Mouse (Mus musculus) intestine, postnatal 0 days (tissue): ENCODE measurements around the gene Ccdc137. TPM values are rescaled to one million over a fixed set of nuclear protein-coding genes. Genes with fewer than 3 reads are reported as not detected.

Experiments used
- ATAC-seq: fragments of 200-750 bp; cut with Nextera tagmentation; 2 replicates; pipeline ENCODE4 v1.8.0; 2017; ENCODE audit warnings: mild to moderate bottlenecking, moderate TSS enrichment, moderate library complexity
- H3K27ac ChIP-seq: fragments of 300-500 bp; sonication (generic); 2 replicates; pipeline ENCODE4 v1.5.1; 2014; ENCODE audit warnings: mild to moderate bottlenecking, low read depth, low read length, moderate library complexity
- H3K27me3 ChIP-seq: fragments of 300-500 bp; sonication (generic); replicated peaks from 2 replicates; pipeline ENCODE4 v1.6.1; 2014; ENCODE audit warnings: low read length, mixed read lengths; ENCODE audit not compliant: control insufficient read depth, insufficient read depth
- H3K36me3 ChIP-seq: fragments of 300-500 bp; sonication (generic); 2 replicates; pipeline ENCODE4 v1.6.1; 2014; ENCODE audit warnings: mild to moderate bottlenecking, moderate library complexity; ENCODE audit not compliant: control insufficient read depth, insufficient read depth
- H3K4me1 ChIP-seq: fragments of 300-500 bp; sonication (generic); replicated peaks from 2 replicates; pipeline ENCODE4 v1.6.1; 2014; ENCODE audit warnings: antibody characterized with exemption, low read length, mixed read lengths; ENCODE audit not compliant: control insufficient read depth, insufficient read depth
- H3K4me2 ChIP-seq: fragments of 300-500 bp; sonication (generic); replicated peaks from 2 replicates; pipeline ENCODE4 v1.6.1; 2014; ENCODE audit warnings: low read depth, mild to moderate bottlenecking, moderate library complexity
- H3K4me3 ChIP-seq: fragments of 300-500 bp; sonication (generic); 2 replicates; pipeline ENCODE4 v1.5.1; 2014; ENCODE audit warnings: low read depth, low read length
- H3K9ac ChIP-seq: fragments of 300-500 bp; sonication (generic); 2 replicates; pipeline ENCODE4 v1.6.1; 2014; ENCODE audit warnings: mild to moderate bottlenecking, low read depth, low read length
- H3K9me3 ChIP-seq: fragments of 300-500 bp; sonication (generic); 2 replicates; pipeline ENCODE4 v1.6.1; 2016; ENCODE audit warnings: mixed run types; ENCODE audit not compliant: control insufficient read depth
- CTCF ChIP-seq: sonication (generic); IDR thresholded peaks from 2 replicates; pipeline ENCODE4 v1.5.1; 2016; ENCODE audit warnings: low read depth, mild to moderate bottlenecking, control low read depth, antibody characterized with exemption, moderate library complexity
- WGBS: fragments of 180-500 bp; shearing (Covaris S2); extraction: QIAGEN DNeasy Blood & Tissue Kit; methylation state at CpG from one replicate; pipeline ENCODE4 v1.1.7; 2014; 5-methylcytosine and 5-hydroxymethylcytosine counted together
- polyA plus RNA-seq: library from polyadenylated mRNA; unstranded; fragments of >200 nt; fragmentation: Nextera tagmentation; extraction: Ambion mirVana; gene quantifications from 2 replicates; pipeline ENCODE4 v1.2.1, GENCODE M21; 2015

The Ccdc137 gene
- polyA plus RNA-seq, 1 experiment from 2014 or later = 14.1 TPM

GRCm38 (mm10) chr11:120489054-120489761 lies 31.3 kb downstream of the Ccdc137 start:
- 42% methylated on average over 4 of the region's 4 CpGs for WGBS
- peaks cover 29% of the 10 kb centered on the region for H3K36me3 ChIP-seq
- peak; percentile 84 for ATAC-seq
- no peak overlapping the region for H3K4me3 ChIP-seq
- peak overlapping the region; percentile 94 for H3K27ac ChIP-seq
- H3K9ac ChIP-seq = no peak overlapping the region
- peak; percentile 95 for TF ChIP-seq CTCF
- no peaks in the 10 kb centered on the region for H3K9me3 ChIP-seq
- no peaks in the 10 kb centered on the region for H3K27me3 ChIP-seq
- peaks cover 23% of the 10 kb centered on the region for H3K4me1 ChIP-seq
- no peak overlapping the region for H3K4me2 ChIP-seq

GRCm38 (mm10) chr11:120490291-120491046 lies 32.6 kb downstream of the Ccdc137 start:
- TF ChIP-seq CTCF = peak; percentile 34
- Histone ChIP-seq H3K4me3 (no peak overlapping the region), H3K36me3 (peaks cover 41% of the 10 kb centered on the region), H3K4me2 (peak overlapping the region; percentile 97; the same call in 1 of the 2 replicates), H3K9me3 (no peaks in the 10 kb centered on the region), H3K27me3 (no peaks in the 10 kb centered on the region), H3K9ac (no peak overlapping the region), H3K27ac (peak overlapping the region; percentile 94), H3K4me1 (peaks cover 25% of the 10 kb centered on the region)
- 39% methylated on average over 4 of the region's 4 CpGs for WGBS
- ATAC-seq = no peak

DNA sequence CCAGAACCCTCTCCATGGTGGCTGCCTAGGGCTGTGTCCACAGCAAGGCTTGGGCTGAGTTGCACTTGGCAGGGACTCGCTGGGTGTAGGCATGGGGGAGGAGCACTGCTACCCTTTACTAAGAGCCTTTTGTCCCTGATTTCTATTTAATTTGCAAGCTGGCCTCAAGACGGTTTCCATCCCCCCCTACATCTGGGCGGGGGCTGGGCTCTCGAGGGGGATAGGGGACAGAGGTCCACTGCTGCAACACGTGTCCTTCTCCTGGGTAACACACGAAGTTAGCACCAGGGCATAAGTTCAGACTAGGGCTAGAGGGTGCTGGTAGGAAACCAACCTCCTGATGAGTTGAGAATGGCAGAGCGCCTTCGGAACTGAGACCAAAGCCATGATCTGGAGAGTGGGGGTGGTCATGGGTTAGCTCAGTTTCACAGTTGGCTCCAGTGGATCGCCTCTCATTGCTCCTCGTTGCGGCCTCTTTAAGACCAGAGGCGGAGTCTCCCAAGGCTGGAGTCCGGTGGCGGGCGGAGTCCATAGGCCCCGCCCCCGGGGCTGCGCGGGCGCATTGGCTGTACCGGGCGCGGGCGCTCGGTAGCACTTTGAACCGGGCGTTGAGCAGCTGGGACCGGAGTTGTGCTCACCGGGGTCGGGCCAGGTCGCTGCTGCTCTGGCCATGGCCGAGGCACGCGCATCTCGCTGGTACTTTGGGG lies 33.6 kb downstream of the Ccdc137 start, which contains the start of gene Slc25a10:
Gene Slc25a10, plus strand, starts transcription at position 524 of the 707 bp plus-strand sequence.
- Histone ChIP-seq H3K27ac (peak within 1 kb of the TSS; percentile 94), H3K9me3 (no peaks in the 10 kb centered on the region), H3K4me3 (peak within 1 kb of the TSS; percentile 92), H3K9ac (peak within 1 kb of the TSS; percentile 83), H3K27me3 (no peaks in the 10 kb centered on the region), H3K4me1 (peaks cover 25% of the 10 kb centered on the region), H3K4me2 (peak within 1 kb of the TSS; percentile 97), H3K36me3 (peaks cover 48% of the 10 kb centered on the region)
- TF ChIP-seq CTCF = no peak
- under 1% methylated on average over 35 of the region's 35 CpGs for WGBS
- peak; percentile 76 for ATAC-seq

GRCm38 (mm10) chr11:120492024-120492877 lies 34.3 kb downstream of the Ccdc137 start:
- peak; percentile 23; the same call in 1 of the 2 replicates for ATAC-seq
- H3K27me3 ChIP-seq = no peaks in the 10 kb centered on the region
- H3K36me3 ChIP-seq = peaks cover 48% of the 10 kb centered on the region
- peak; percentile 72 for TF ChIP-seq CTCF
- H3K27ac ChIP-seq = peak overlapping the region; percentile 94
- H3K4me3 ChIP-seq = peak overlapping the region; percentile 92
- WGBS = 1% methylated on average over 46 of the region's 48 CpGs
- peaks cover 25% of the 10 kb centered on the region for H3K4me1 ChIP-seq
- no peaks in the 10 kb centered on the region for H3K9me3 ChIP-seq
- H3K4me2 ChIP-seq = peak overlapping the region; percentile 97
- H3K9ac ChIP-seq = peak overlapping the region; percentile 83

- no peaks in the 10 kb centered on the region for H3K27me3 ChIP-seq
- H3K36me3 ChIP-seq = peaks cover 48% of the 10 kb centered on the region
- H3K27ac ChIP-seq = peak overlapping the region; percentile 94
- no peaks in the 10 kb centered on the region for H3K9me3 ChIP-seq
- peaks cover 25% of the 10 kb centered on the region for H3K4me1 ChIP-seq
- H3K9ac ChIP-seq = peak overlapping the region; percentile 83
- H3K4me2 ChIP-seq = peak overlapping the region; percentile 97
- 20% methylated on average over 3 of the region's 3 CpGs for WGBS
- no peak for TF ChIP-seq CTCF
- no peak for ATAC-seq
- peak overlapping the region; percentile 92 for H3K4me3 ChIP-seq
Measured at GRCm38 (mm10) chr11:120492878-120493203, 34.9 kb downstream of the Ccdc137 start.
